Mouse (Mus musculus) heart, postnatal 0 days (tissue): ENCODE measurements around the gene Dok5.

Source experiments
- CTCF ChIP-seq: IDR thresholded peaks from 2 replicates; pipeline ENCODE4 v1.5.1; 2016; ENCODE audit warnings: antibody characterized with exemption, control low read depth, low read depth
- EP300 ChIP-seq: IDR thresholded peaks from 2 replicates; pipeline ENCODE4 v1.6.1; 2016; ENCODE audit warnings: antibody characterized with exemption, low read depth

DNA sequence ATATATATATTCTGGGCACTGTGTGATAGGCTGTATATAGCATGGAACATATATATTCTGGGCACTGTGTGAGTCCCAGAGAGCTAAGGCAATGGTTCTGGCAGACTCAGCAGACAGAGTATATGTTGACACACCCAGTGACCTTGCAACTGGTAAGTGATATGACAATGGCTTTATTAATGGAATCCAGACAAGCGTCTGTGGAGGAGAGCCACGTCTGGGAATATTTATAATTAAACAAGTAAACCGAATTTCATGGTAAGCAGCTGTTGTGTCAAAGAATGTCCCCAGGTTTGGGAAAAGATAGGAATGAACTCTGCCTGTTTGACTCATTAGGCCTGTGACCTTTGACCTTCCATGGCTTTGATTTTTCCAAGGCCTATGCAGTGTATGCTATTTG is 2.8 kb downstream of the Dok5 start:
- no peak for TF ChIP-seq EP300
- no peak for TF ChIP-seq CTCF
